Mouse (Mus musculus) CH12F3 (cell line): ENCODE data around the gene Efna1.

Source experiments
- in situ Hi-C: fragments of 300-500 bp; cut with MboI; formaldehyde crosslinking; loops from 2 replicates; pipeline ENCODE4 v1.14.3; 2020; ENCODE audit warnings: low sequenced_read_pairs

The Efna1 gene

GRCm38 (mm10) chr3:89246261-89247100, 34.5 kb downstream of the Efna1 start, which contains the start of gene Trim46:
Gene Trim46, minus strand, starts transcription at chr3:89246309.
- in situ Hi-C loops = loop anchor here (5.0 kb wide), 1 partner anchor 36 kb away; the partner anchor contains the start of gene Efna1

GRCm38 (mm10) chr3:89245688-89246171, 35.2 kb downstream of the Efna1 start, which contains the start of gene Krtcap2:
Gene Krtcap2, plus strand, starts transcription at chr3:89245966.
- in situ Hi-C loops = loop anchor here (5.0 kb wide), 1 partner anchor 37 kb away; the partner anchor contains the start of gene Efna1

- in situ Hi-C loops = loop anchor here (5.0 kb wide), 1 partner anchor 37 kb away; the partner anchor contains the start of gene Efna1
Measured at GRCm38 (mm10) chr3:89244982-89245687, 35.8 kb downstream of the Efna1 start.

- in situ Hi-C loops = no loop called here
Measured at GRCm38 (mm10) chr3:89244158-89244981, 36.6 kb downstream of the Efna1 start.

GRCm38 (mm10) chr3:89243609-89244008, 37.3 kb downstream of the Efna1 start:
- in situ Hi-C loops = no loop called here

GRCm38 (mm10) chr3:89242331-89242895, 38.5 kb downstream of the Efna1 start:
- in situ Hi-C loops = no loop called here

- in situ Hi-C loops = no loop called here
Measured at GRCm38 (mm10) chr3:89238494-89238893, 42.4 kb downstream of the Efna1 start.

GRCm38 (mm10) chr3:89237682-89238081, 43.3 kb downstream of the Efna1 start:
- in situ Hi-C loops = no loop called here

- in situ Hi-C loops = no loop called here
Measured at GRCm38 (mm10) chr3:89236516-89236915, 44.4 kb downstream of the Efna1 start.

- in situ Hi-C loops = no loop called here
Measured at GRCm38 (mm10) chr3:89233562-89234110, 47.3 kb downstream of the Efna1 start.

GRCm38 (mm10) chr3:89232614-89233013, 48.3 kb downstream of the Efna1 start:
- in situ Hi-C loops = no loop called here

- in situ Hi-C loops = no loop called here
Measured at GRCm38 (mm10) chr3:89231772-89232275, 49.1 kb downstream of the Efna1 start.

GRCm38 (mm10) chr3:89231345-89231744, 49.6 kb downstream of the Efna1 start:
- in situ Hi-C loops = no loop called here

- in situ Hi-C loops = no loop called here
Measured at GRCm38 (mm10) chr3:89230561-89230960, 50.4 kb downstream of the Efna1 start.

- in situ Hi-C loops = no loop called here
Measured at GRCm38 (mm10) chr3:89229276-89229675, 51.7 kb downstream of the Efna1 start.

GRCm38 (mm10) chr3:89228836-89229235, 52.1 kb downstream of the Efna1 start, which contains the start of gene Muc1:
Gene Muc1, plus strand, starts transcription at chr3:89229057.
- in situ Hi-C loops = no loop called here

GRCm38 (mm10) chr3:89228180-89228549, 52.8 kb downstream of the Efna1 start:
- in situ Hi-C loops = no loop called here

- in situ Hi-C loops = no loop called here
Measured at GRCm38 (mm10) chr3:89227307-89228179, 53.4 kb downstream of the Efna1 start.

GRCm38 (mm10) chr3:89226900-89227299, 54.0 kb downstream of the Efna1 start, which contains the start of gene Mtx1:
Gene Mtx1, minus strand, starts transcription at chr3:89227088.
- in situ Hi-C loops = no loop called here
